Mouse (Mus musculus) kidney, adult 2 months (tissue): ENCODE results near the gene Pbx4.

Experiments
- CTCF ChIP-seq: fragments of 200-500 bp; conservative IDR thresholded peaks from 2 replicates; pipeline ENCODE4 v1.5.1; 2011; ENCODE audit warnings: low read depth, mild to moderate bottlenecking, control low read depth, low read length, moderate library complexity, mixed read lengths; ENCODE audit not compliant: insufficient read depth, insufficient read length
- POLR2A ChIP-seq: fragments of 200-500 bp; IDR thresholded peaks from one replicate; pipeline ENCODE4 v1.6.1; 2011; ENCODE audit warnings: low read depth, low read length, control low read depth

GRCm38 (mm10) chr8:69790364-69790763 is 41.9 kb upstream of the Pbx4 start:
- TF ChIP-seq POLR2A = no peak
- TF ChIP-seq CTCF = no peak
